Mouse (Mus musculus): ENCODE measurements at regions not wholly inside any gene's neighbourhood (a gene's known extent, or its start where the extent isn't known, plus 50 kb on each side); places are given as distances from the start of the nearest gene placed in this dataset.

GRCm38 (mm10) chr3:34757130-34757529 lies 106.9 kb downstream of the Sox2 start:
- Histone ChIP-seq H3K4me1 (ENCODE audit: control insufficient read depth, insufficient read depth, low read length) (no peaks in the 10 kb centered on the region), H3K36me3 (ENCODE audit: control insufficient read depth, insufficient read depth, low read length) (no peaks in the 10 kb centered on the region), H3K9me3 (ENCODE audit: control insufficient read depth, low read length) (no peaks in the 10 kb centered on the region), H3K27me3 (ENCODE audit: control insufficient read depth, insufficient read depth, low read length) (no peaks in the 10 kb centered on the region), H3K4me2 (ENCODE audit: low read depth, severe bottlenecking) (no peak overlapping the region), H3K27ac (replicated peaks; ENCODE audit: low read depth, low read length) (no peak overlapping the region), H3K9ac (ENCODE audit: low read length) (no peak overlapping the region), H3K4me3 (ENCODE audit: low read depth, low read length) (no peak overlapping the region)
- DNase-seq (ENCODE audit: low spot score) (no peak), ATAC-seq (ENCODE audit: insufficient number of reproducible peaks, low FRiP score, low TSS enrichment, low read depth) (no peak)
- 46% methylated on average over 6 of the region's 6 CpGs for WGBS

GRCm38 (mm10) chr3:34757813-34758510 lies 107.8 kb downstream of the Sox2 start:
- ATAC-seq (ENCODE audit: insufficient number of reproducible peaks, low FRiP score, low TSS enrichment, low read depth) = no peak
- Histone ChIP-seq H3K4me2 (ENCODE audit: low read depth, severe bottlenecking) (no peak overlapping the region), H3K27me3 (ENCODE audit: control insufficient read depth, insufficient read depth, low read length) (no peaks in the 10 kb centered on the region), H3K9ac (ENCODE audit: low read length) (no peak overlapping the region), H3K36me3 (ENCODE audit: control insufficient read depth, insufficient read depth, low read length) (no peaks in the 10 kb centered on the region), H3K27ac (replicated peaks; ENCODE audit: low read depth, low read length) (no peak overlapping the region), H3K4me1 (ENCODE audit: control insufficient read depth, insufficient read depth, low read length) (no peaks in the 10 kb centered on the region), H3K4me3 (ENCODE audit: low read depth, low read length) (no peak overlapping the region), H3K9me3 (ENCODE audit: control insufficient read depth, low read length) (no peaks in the 10 kb centered on the region)
- DNase-seq (ENCODE audit: low spot score) = no peak
- WGBS = 16% methylated on average over 13 of the region's 13 CpGs

GRCm38 (mm10) chr3:34759942-34760640 lies 109.9 kb downstream of the Sox2 start:
- no peaks in the 10 kb centered on the region for H3K36me3 ChIP-seq (ENCODE audit: control insufficient read depth, insufficient read depth, low read length)
- ATAC-seq (ENCODE audit: insufficient number of reproducible peaks, low FRiP score, low TSS enrichment, low read depth) (no peak), DNase-seq (ENCODE audit: low spot score) (no peak)
- no peak overlapping the region for H3K9ac ChIP-seq (ENCODE audit: low read length)
- H3K4me3 ChIP-seq (ENCODE audit: low read depth, low read length) = no peak overlapping the region
- H3K27ac ChIP-seq (replicated peaks; ENCODE audit: low read depth, low read length) = no peak overlapping the region
- H3K27me3 ChIP-seq (ENCODE audit: control insufficient read depth, insufficient read depth, low read length) = no peaks in the 10 kb centered on the region
- H3K9me3 ChIP-seq (ENCODE audit: control insufficient read depth, low read length) = no peaks in the 10 kb centered on the region
- no peaks in the 10 kb centered on the region for H3K4me1 ChIP-seq (ENCODE audit: control insufficient read depth, insufficient read depth, low read length)
- no peak overlapping the region for H3K4me2 ChIP-seq (ENCODE audit: low read depth, severe bottlenecking)
- WGBS = 80% methylated on average over 19 of the region's 19 CpGs

GRCm38 (mm10) chr3:34761162-34761769 lies 111.1 kb downstream of the Sox2 start:
- H3K9me3 ChIP-seq (ENCODE audit: control insufficient read depth, low read length) = no peaks in the 10 kb centered on the region
- no peaks in the 10 kb centered on the region for H3K27me3 ChIP-seq (ENCODE audit: control insufficient read depth, insufficient read depth, low read length)
- DNase-seq (ENCODE audit: low spot score) = no peak
- no peak overlapping the region for H3K9ac ChIP-seq (ENCODE audit: low read length)
- no peak for ATAC-seq (ENCODE audit: insufficient number of reproducible peaks, low FRiP score, low TSS enrichment, low read depth)
- no peak overlapping the region for H3K4me2 ChIP-seq (ENCODE audit: low read depth, severe bottlenecking)
- H3K4me1 ChIP-seq (ENCODE audit: control insufficient read depth, insufficient read depth, low read length) = no peaks in the 10 kb centered on the region
- H3K27ac ChIP-seq (replicated peaks; ENCODE audit: low read depth, low read length) = no peak overlapping the region
- 64% methylated on average over 7 of the region's 7 CpGs for WGBS
- H3K36me3 ChIP-seq (ENCODE audit: control insufficient read depth, insufficient read depth, low read length) = no peaks in the 10 kb centered on the region
- no peak overlapping the region for H3K4me3 ChIP-seq (ENCODE audit: low read depth, low read length)

GRCm38 (mm10) chr3:34761783-34762182 lies 111.6 kb downstream of the Sox2 start:
- H3K4me2 ChIP-seq (ENCODE audit: low read depth, severe bottlenecking) = no peak overlapping the region
- no peaks in the 10 kb centered on the region for H3K9me3 ChIP-seq (ENCODE audit: control insufficient read depth, low read length)
- H3K9ac ChIP-seq (ENCODE audit: low read length) = no peak overlapping the region
- no peak overlapping the region for H3K27ac ChIP-seq (replicated peaks; ENCODE audit: low read depth, low read length)
- DNase-seq (ENCODE audit: low spot score) (no peak), ATAC-seq (ENCODE audit: insufficient number of reproducible peaks, low FRiP score, low TSS enrichment, low read depth) (no peak)
- H3K36me3 ChIP-seq (ENCODE audit: control insufficient read depth, insufficient read depth, low read length) = no peaks in the 10 kb centered on the region
- 94% methylated on average over 4 of the region's 4 CpGs for WGBS
- H3K4me1 ChIP-seq (ENCODE audit: control insufficient read depth, insufficient read depth, low read length) = no peaks in the 10 kb centered on the region
- no peaks in the 10 kb centered on the region for H3K27me3 ChIP-seq (ENCODE audit: control insufficient read depth, insufficient read depth, low read length)
- H3K4me3 ChIP-seq (ENCODE audit: low read depth, low read length) = no peak overlapping the region

- Histone ChIP-seq H3K36me3 (ENCODE audit: control insufficient read depth, insufficient read depth, low read length) (no peaks in the 10 kb centered on the region), H3K27me3 (ENCODE audit: control insufficient read depth, insufficient read depth, low read length) (no peaks in the 10 kb centered on the region), H3K9ac (ENCODE audit: low read length) (no peak overlapping the region), H3K4me3 (ENCODE audit: low read depth, low read length) (no peak overlapping the region), H3K27ac (replicated peaks; ENCODE audit: low read depth, low read length) (no peak overlapping the region), H3K9me3 (ENCODE audit: control insufficient read depth, low read length) (no peaks in the 10 kb centered on the region), H3K4me2 (ENCODE audit: low read depth, severe bottlenecking) (no peak overlapping the region), H3K4me1 (ENCODE audit: control insufficient read depth, insufficient read depth, low read length) (no peaks in the 10 kb centered on the region)
- no peak for ATAC-seq (ENCODE audit: insufficient number of reproducible peaks, low FRiP score, low TSS enrichment, low read depth)
- WGBS = 65% methylated on average over 2 of the region's 2 CpGs
- no peak for DNase-seq (ENCODE audit: low spot score)
These were observed 114.4 kb downstream of the Sox2 start for GRCm38 (mm10) chr3:34764559-34764958.

GRCm38 (mm10) chr3:34765151-34765550 lies 114.9 kb downstream of the Sox2 start:
- no peaks in the 10 kb centered on the region for H3K4me1 ChIP-seq (ENCODE audit: control insufficient read depth, insufficient read depth, low read length)
- no peak overlapping the region for H3K27ac ChIP-seq (replicated peaks; ENCODE audit: low read depth, low read length)
- 83% methylated on average over 6 of the region's 6 CpGs for WGBS
- H3K9ac ChIP-seq (ENCODE audit: low read length) = no peak overlapping the region
- H3K4me3 ChIP-seq (ENCODE audit: low read depth, low read length) = no peak overlapping the region
- no peaks in the 10 kb centered on the region for H3K36me3 ChIP-seq (ENCODE audit: control insufficient read depth, insufficient read depth, low read length)
- no peaks in the 10 kb centered on the region for H3K9me3 ChIP-seq (ENCODE audit: control insufficient read depth, low read length)
- ATAC-seq (ENCODE audit: insufficient number of reproducible peaks, low FRiP score, low TSS enrichment, low read depth) = no peak
- H3K4me2 ChIP-seq (ENCODE audit: low read depth, severe bottlenecking) = no peak overlapping the region
- DNase-seq (ENCODE audit: low spot score) = no peak
- no peaks in the 10 kb centered on the region for H3K27me3 ChIP-seq (ENCODE audit: control insufficient read depth, insufficient read depth, low read length)

- Histone ChIP-seq H3K36me3 (ENCODE audit: control insufficient read depth, insufficient read depth, low read length) (no peaks in the 10 kb centered on the region), H3K27me3 (ENCODE audit: control insufficient read depth, insufficient read depth, low read length) (no peaks in the 10 kb centered on the region), H3K4me2 (ENCODE audit: low read depth, severe bottlenecking) (no peak overlapping the region), H3K4me3 (ENCODE audit: low read depth, low read length) (no peak overlapping the region), H3K27ac (replicated peaks; ENCODE audit: low read depth, low read length) (no peak overlapping the region), H3K9me3 (ENCODE audit: control insufficient read depth, low read length) (no peaks in the 10 kb centered on the region), H3K4me1 (ENCODE audit: control insufficient read depth, insufficient read depth, low read length) (no peaks in the 10 kb centered on the region), H3K9ac (ENCODE audit: low read length) (no peak overlapping the region)
- ATAC-seq (ENCODE audit: insufficient number of reproducible peaks, low FRiP score, low TSS enrichment, low read depth) (no peak), DNase-seq (ENCODE audit: low spot score) (no peak)
- 31% methylated on average over 2 of the region's 3 CpGs for WGBS
These were observed 119.6 kb downstream of the Sox2 start for GRCm38 (mm10) chr3:34769818-34770217.

Measured in limb, embryonic 11.5 days (tissue).